Mouse (Mus musculus) cerebellum, adult 2 months (tissue): ENCODE data around the gene Vps13d.
A peak's percentile ranks its signal among the peaks of the same experiment; 100 is the strongest.

Experiments used
- CTCF ChIP-seq: fragments of 200-500 bp; IDR thresholded peaks from 2 replicates; pipeline ENCODE4 v1.5.1; 2011; ENCODE audit warnings: low read depth, mild to moderate bottlenecking, control low read depth, low read length, moderate library complexity, borderline replicate concordance; ENCODE audit not compliant: insufficient read depth
- POLR2A ChIP-seq: fragments of 200-500 bp; IDR thresholded peaks from 2 replicates; pipeline ENCODE4 v1.6.1; 2011; ENCODE audit warnings: low read length, control low read depth, borderline replicate concordance; ENCODE audit not compliant: insufficient read depth

GRCm38 (mm10) chr4:145213999-145214785 is 19.4 kb upstream of the Vps13d start:
- peak; percentile 77 for TF ChIP-seq CTCF
- no peak for TF ChIP-seq POLR2A
